ENCODE assay signal across 17 mouse cellular contexts in the genomic region with DNA sequence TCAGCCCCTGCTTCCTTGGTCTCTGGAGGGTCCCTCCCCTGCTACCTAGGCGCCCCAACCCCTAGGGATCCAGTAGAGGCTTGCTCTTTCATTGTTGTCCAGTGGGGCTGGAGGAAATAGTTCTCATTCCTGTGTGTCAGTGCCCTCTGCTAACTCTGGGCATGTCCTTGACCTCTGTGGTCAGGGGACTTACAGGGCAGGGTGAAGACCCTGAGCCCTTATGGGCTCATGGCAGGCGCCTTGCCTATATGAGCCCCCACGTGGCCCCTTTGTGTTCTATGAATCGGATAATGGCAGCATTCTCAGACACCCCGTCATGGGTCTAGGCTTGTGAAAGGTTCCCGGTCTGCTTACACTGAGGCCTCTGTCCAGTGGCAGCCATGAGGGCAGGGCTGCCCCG. TPM values are rescaled to one million over a fixed set of nuclear protein-coding genes. Genes with fewer than 3 reads are reported as not detected.
DNase-seq lines count a peak whose midpoint lies in the region; ATAC-seq and TF ChIP-seq lines count a peak whose summit lies in the region.
"Had no signal": no experiment of that assay in that cellular context is flagged by ENCODE, and none has a peak within 500 bp of the region (broad histone marks: within the 10 kb centered on the region; RNA-seq: fewer than 3 reads in every experiment).

No protein-coding gene starts in this region.

- ATAC-seq in heart, embryonic 11.5 days (replicated peaks; ENCODE audit: insufficient number of reproducible peaks, low FRiP score, low TSS enrichment): no peak
- ATAC-seq in kidney, postnatal 0 days (replicated peaks; ENCODE audit: low FRiP score, low read depth): no peak
- no peak for ATAC-seq in heart, postnatal 0 days (ENCODE audit: insufficient read depth, low read depth)
- ATAC-seq: liver, postnatal 0 days; Patski had no signal

- peak overlapping the region; percentile 68; the same call in 1 of the 2 replicates for H3K27ac ChIP-seq in heart, embryonic 11.5 days (ENCODE audit: low read depth, low read length)
- H3K27ac ChIP-seq in kidney, postnatal 0 days: peak overlapping the region; percentile 94
- H3K27ac ChIP-seq in embryonic facial prominence, embryonic 10.5 days (replicated peaks): peak overlapping the region; percentile 67
- H3K27ac ChIP-seq in heart, postnatal 0 days (ENCODE audit: low read depth): peak overlapping the region; percentile 77

- H3K9me3 ChIP-seq in heart, embryonic 11.5 days (replicated peaks; ENCODE audit: control insufficient read depth, low read length): peaks cover 3% of the 10 kb centered on the region; the same call in 1 of the 2 replicates
- H3K9me3 ChIP-seq in kidney, postnatal 0 days (replicated peaks; ENCODE audit: low read length): no peaks in the 10 kb centered on the region
- H3K9me3 ChIP-seq in embryonic facial prominence, embryonic 10.5 days: no peaks in the 10 kb centered on the region
- peaks cover 11% of the 10 kb centered on the region for H3K9me3 ChIP-seq in heart, postnatal 0 days (replicated peaks; ENCODE audit: control insufficient read depth, low read length)

- intact Hi-C loops in left cerebral cortex, postnatal 25 days (cut with DNase I): no loop called here

- no peak overlapping the region for H3K4me3 ChIP-seq in heart, embryonic 11.5 days (ENCODE audit: low read depth, low read length)
- no peak overlapping the region for H3K4me3 ChIP-seq in kidney, postnatal 0 days (replicated peaks; ENCODE audit: low read depth, low read length)
- no peak overlapping the region for H3K4me3 ChIP-seq in embryonic facial prominence, embryonic 10.5 days
- H3K4me3 ChIP-seq in heart, postnatal 0 days (ENCODE audit: low read depth, low read length): no peak overlapping the region
- H3K4me3 ChIP-seq: erythroblast, embryonic 14.5 days had no signal

- TF ChIP-seq EP300 in heart, postnatal 0 days (IDR thresholded peaks at IDR 0.05; ENCODE audit: low read depth): no peak

- no peaks in the 10 kb centered on the region for H3K36me3 ChIP-seq in heart, embryonic 11.5 days (ENCODE audit: control insufficient read depth, insufficient read depth, low read length)
- H3K36me3 ChIP-seq in kidney, postnatal 0 days (ENCODE audit: insufficient read depth, low read length): no peaks in the 10 kb centered on the region
- H3K36me3 ChIP-seq in embryonic facial prominence, embryonic 10.5 days (replicated peaks): no peaks in the 10 kb centered on the region
- no peaks in the 10 kb centered on the region for H3K36me3 ChIP-seq in heart, postnatal 0 days (replicated peaks; ENCODE audit: control insufficient read depth, insufficient read depth, low read length)

- 71% methylated on average over 7 of the region's 7 CpGs for WGBS in heart, embryonic 11.5 days (ENCODE audit: insufficient replicate concordance)
- WGBS in kidney, postnatal 0 days: 81% methylated on average over 7 of the region's 7 CpGs
- 73% methylated on average over 7 of the region's 7 CpGs for WGBS in embryonic facial prominence, embryonic 10.5 days
- WGBS in heart, postnatal 0 days: 73% methylated on average over 7 of the region's 7 CpGs

- no peak for TF ChIP-seq CTCF in kidney, postnatal 0 days (IDR thresholded peaks at IDR 0.05; ENCODE audit: low read depth)
- no peak for TF ChIP-seq CTCF in heart, postnatal 0 days (IDR thresholded peaks at IDR 0.05; ENCODE audit: low read depth)

- peaks cover 8% of the 10 kb centered on the region for H3K27me3 ChIP-seq in heart, embryonic 11.5 days (ENCODE audit: control insufficient read depth, insufficient read depth, low read length)
- H3K27me3 ChIP-seq in kidney, postnatal 0 days (ENCODE audit: insufficient read depth, low read length): no peaks in the 10 kb centered on the region
- peaks cover 37% of the 10 kb centered on the region for H3K27me3 ChIP-seq in embryonic facial prominence, embryonic 10.5 days (replicated peaks; ENCODE audit: low read depth, poor library complexity, severe bottlenecking)
- H3K27me3 ChIP-seq in heart, postnatal 0 days (ENCODE audit: control insufficient read depth, insufficient read depth, low read length): peaks cover 10% of the 10 kb centered on the region
- H3K27me3 ChIP-seq: Patski had no signal

- H3K9ac ChIP-seq in heart, embryonic 11.5 days (ENCODE audit: low read depth, low read length): no peak overlapping the region
- H3K9ac ChIP-seq in kidney, postnatal 0 days (ENCODE audit: low read depth, low read length): no peak overlapping the region
- H3K9ac ChIP-seq in heart, postnatal 0 days (replicated peaks; ENCODE audit: low read depth, low read length): no peak overlapping the region
- H3K9ac ChIP-seq: liver, postnatal 0 days had no signal

- no peak for DNase-seq in heart, postnatal 4 days
- no peak for DNase-seq in kidney, postnatal 0 days (ENCODE audit: low spot score)
- no peak for DNase-seq in kidney, adult 8-10 months
- DNase-seq in embryonic facial prominence, embryonic 10.5 days (ENCODE audit: low spot score): no peak
- no peak for DNase-seq in heart, postnatal 0 days (ENCODE audit: low spot score)
- DNase-seq in left cerebral cortex, postnatal 25 days (ENCODE audit: low spot score in 2 of 2): no peak
- DNase-seq: cerebellum, adult 18-20 months; liver, postnatal 0 days; right cerebral cortex, postnatal 4 days had no signal

- H3K4me2 ChIP-seq in heart, embryonic 11.5 days: peak overlapping the region; percentile 27
- H3K4me2 ChIP-seq in kidney, postnatal 0 days (ENCODE audit: low read length): no peak overlapping the region
- H3K4me2 ChIP-seq in heart, postnatal 0 days (ENCODE audit: low read depth, low read length): no peak overlapping the region

- peaks cover 50% of the 10 kb centered on the region for H3K4me1 ChIP-seq in heart, embryonic 11.5 days (ENCODE audit: control insufficient read depth, insufficient read depth, low read length)
- peaks cover 22% of the 10 kb centered on the region; the same call in 1 of the 2 replicates for H3K4me1 ChIP-seq in kidney, postnatal 0 days (replicated peaks; ENCODE audit: insufficient read depth, low read length)
- peaks cover 61% of the 10 kb centered on the region for H3K4me1 ChIP-seq in embryonic facial prominence, embryonic 10.5 days
- H3K4me1 ChIP-seq in heart, postnatal 0 days (ENCODE audit: control insufficient read depth, insufficient read depth): peaks cover 9% of the 10 kb centered on the region

RNA-seq across cellular contexts. Expression of a gene that starts 4.0 kb away (rescaled TPM):
- polyA plus RNA-seq in heart, embryonic 11.5 days (2014; fragmentation: Nextera tagmentation; extraction: Ambion mirVana): 56.1 and 60.0 TPM in 2 replicates
- 100 to 1,000 TPM; 191 to 208 TPM for total RNA-seq in heart, postnatal 4 days (2021)
- polyA plus RNA-seq in kidney, postnatal 0 days (2015; fragmentation: Nextera tagmentation; extraction: Ambion mirVana): 42.3 and 42.4 TPM in 2 replicates
- polyA plus RNA-seq in embryonic facial prominence, embryonic 10.5 days (2016; fragmentation: Nextera tagmentation; extraction: Ambion mirVana): 26.8 and 28.1 TPM in 2 replicates
- 82.4 and 166 TPM in 2 replicates for total RNA-seq in heart, postnatal 0 days (2014; rRNA removed; ENCODE audit: low replicate concordance)
- polyA plus RNA-seq in heart, postnatal 0 days (2015; fragmentation: Nextera tagmentation; extraction: Ambion mirVana): 28.1 and 37.7 TPM in 2 replicates
- 100 to 1,000 TPM; 111 to 124 TPM for total RNA-seq in left cerebral cortex, postnatal 25 days (2021)

RNA-seq across cellular contexts. Expression of a gene that starts 54.0 kb away (rescaled TPM):
- not detected in 2 replicates for polyA plus RNA-seq in heart, embryonic 11.5 days (2014; fragmentation: Nextera tagmentation; extraction: Ambion mirVana)
- not detected for total RNA-seq in heart, postnatal 4 days (2021)
- not detected in 2 replicates for polyA plus RNA-seq in kidney, postnatal 0 days (2015; fragmentation: Nextera tagmentation; extraction: Ambion mirVana)
- polyA plus RNA-seq in embryonic facial prominence, embryonic 10.5 days (2016; fragmentation: Nextera tagmentation; extraction: Ambion mirVana): not detected in 2 replicates
- total RNA-seq in heart, postnatal 0 days (2014; rRNA removed; ENCODE audit: low replicate concordance): not detected in 2 replicates
- polyA plus RNA-seq in heart, postnatal 0 days (2015; fragmentation: Nextera tagmentation; extraction: Ambion mirVana): not detected in 2 replicates
- not detected for total RNA-seq in left cerebral cortex, postnatal 25 days (2021)
- total RNA-seq: granulocyte monocyte progenitor cell, adult 5-6 weeks; layer of hippocampus, postnatal 25 days; megakaryocyte-erythroid progenitor cell, adult 5-6 weeks had no signal
- polyA plus RNA-seq: erythroblast, embryonic 14.5 days; intestine, embryonic 14.5 days; limb, embryonic 11.5 days; liver, postnatal 0 days; Patski had no signal
